Mouse (Mus musculus) spleen, adult 2 months (tissue): ENCODE results near the gene Slc37a1.

Source experiments
- CTCF ChIP-seq: fragments of 200-500 bp; IDR thresholded peaks from 2 replicates; pipeline ENCODE4 v1.5.1; 2011; ENCODE audit warnings: mild to moderate bottlenecking, inconsistent platforms; ENCODE audit not compliant: insufficient read depth, insufficient read length, insufficient replicate concordance; ENCODE audit errors: extremely low read depth
- POLR2A ChIP-seq: fragments of 200-500 bp; IDR thresholded peaks from 2 replicates; pipeline ENCODE4 v1.6.1; 2011; ENCODE audit warnings: low read depth, low read length, inconsistent platforms

DNA sequence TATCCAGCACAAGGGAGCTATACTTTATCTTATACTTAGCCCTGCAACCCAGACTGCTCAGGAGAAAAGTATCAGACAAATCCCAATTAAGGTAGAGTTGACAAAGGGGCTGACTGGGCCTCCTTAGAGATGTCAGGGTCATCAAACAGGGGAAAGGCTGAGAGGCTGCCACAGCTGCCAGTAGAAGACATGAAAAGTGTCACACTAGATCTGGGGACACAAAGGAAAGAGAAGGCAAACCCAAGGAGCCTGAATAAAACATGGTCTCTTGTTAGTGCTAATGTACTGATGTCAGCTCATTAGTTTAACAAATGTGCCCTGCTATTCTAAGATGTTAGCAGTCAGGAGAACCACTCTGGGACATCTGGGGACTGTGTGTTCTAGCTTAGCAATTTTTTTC lies 84.3 kb downstream of the Slc37a1 start:
- no peak for TF ChIP-seq POLR2A
- no peak for TF ChIP-seq CTCF
